Mouse (Mus musculus) common myeloid progenitor, adult 5-6 weeks (primary cell): ENCODE results near the gene Anapc11. TPM values are rescaled to one million over a fixed set of nuclear protein-coding genes. Genes with fewer than 3 reads are reported as not detected.
"Not testable (repeated sequence)": the region's sequence is repeated elsewhere in the genome, so short reads cannot be mapped to it uniquely, and the experiment has no call there.

Experiments
- ATAC-seq: replicated peaks from 2 replicates; pipeline ENCODE4 v1.8.0; 2016; ENCODE audit warnings: low read depth, mild to moderate bottlenecking, moderate TSS enrichment, inconsistent platforms; ENCODE audit not compliant: poor library complexity, severe bottlenecking
- total RNA-seq: library from RNA; stranded (forward); fragments of 200-1000, 187-1606 nt; gene quantifications from 2 replicates; pipeline ENCODE4 v1.2.3, GENCODE M21; 2017

Anapc11 gene
- 27.2 and 32.1 TPM in 2 replicates for total RNA-seq

DNA sequence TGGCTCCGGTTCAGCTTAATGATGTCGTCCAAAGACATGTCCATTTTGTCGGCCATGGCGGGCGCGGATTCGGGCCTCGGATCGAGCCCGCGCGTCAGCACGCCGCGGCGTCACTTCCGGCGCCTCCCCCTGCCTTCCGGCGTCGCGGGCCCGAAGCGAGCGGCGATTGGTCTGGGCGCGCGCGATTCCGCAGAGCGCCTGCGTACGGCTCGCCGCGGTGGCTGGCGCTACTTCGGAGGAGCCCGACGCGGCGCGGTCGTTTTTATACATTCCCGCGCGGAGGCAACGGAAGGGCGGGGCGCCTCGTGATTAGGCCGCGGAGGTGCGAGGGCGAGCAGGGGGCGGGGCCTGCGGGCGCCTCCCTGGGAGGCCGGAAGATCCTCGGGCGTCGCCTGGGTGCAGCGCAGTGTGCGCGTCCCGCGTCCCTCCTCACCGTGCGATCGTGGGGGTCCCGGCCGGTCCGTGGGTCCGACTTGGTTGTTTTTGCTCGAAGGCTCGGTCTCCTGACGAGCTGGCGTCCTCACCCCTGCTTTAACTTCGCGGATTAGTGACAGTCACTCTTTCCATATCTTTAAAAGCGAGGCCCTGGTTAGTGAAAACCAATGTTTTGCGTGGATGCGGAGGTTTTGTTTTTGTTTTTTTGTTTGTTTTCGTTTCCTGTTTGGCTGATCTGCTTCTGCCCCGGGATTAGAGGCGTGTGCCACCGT lies at the start of gene Anapc11, which contains the start of gene Alyref:
Gene Anapc11 (plus strand): TSS at position 139 of the 707 bp plus-strand sequence.
Gene Alyref (minus strand): TSS at position 83 of the 707 bp plus-strand sequence.
- ATAC-seq = peak; percentile 93

DNA sequence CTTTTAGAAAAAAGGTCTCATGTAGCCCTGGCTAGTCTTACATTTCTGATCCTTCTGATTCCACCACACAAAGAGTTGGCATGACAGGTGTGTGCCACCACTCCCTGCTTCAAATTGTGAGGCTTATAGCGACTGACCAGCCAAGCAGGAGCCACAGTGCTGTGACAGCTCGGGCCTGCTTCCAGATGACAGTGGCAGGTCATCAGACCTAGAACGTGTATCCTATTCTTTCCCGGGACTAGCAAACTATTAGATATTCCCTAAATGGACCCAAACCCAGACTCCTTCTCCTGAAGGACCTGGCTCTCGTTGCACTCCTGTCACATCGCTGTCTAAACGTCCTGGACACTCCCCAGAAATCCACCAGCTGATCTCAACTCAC lies 49.4 kb upstream of the Anapc11 start:
- 0 out of 2 replicates have a peak, but pooled peaks have one; percentile 6 for ATAC-seq

DNA sequence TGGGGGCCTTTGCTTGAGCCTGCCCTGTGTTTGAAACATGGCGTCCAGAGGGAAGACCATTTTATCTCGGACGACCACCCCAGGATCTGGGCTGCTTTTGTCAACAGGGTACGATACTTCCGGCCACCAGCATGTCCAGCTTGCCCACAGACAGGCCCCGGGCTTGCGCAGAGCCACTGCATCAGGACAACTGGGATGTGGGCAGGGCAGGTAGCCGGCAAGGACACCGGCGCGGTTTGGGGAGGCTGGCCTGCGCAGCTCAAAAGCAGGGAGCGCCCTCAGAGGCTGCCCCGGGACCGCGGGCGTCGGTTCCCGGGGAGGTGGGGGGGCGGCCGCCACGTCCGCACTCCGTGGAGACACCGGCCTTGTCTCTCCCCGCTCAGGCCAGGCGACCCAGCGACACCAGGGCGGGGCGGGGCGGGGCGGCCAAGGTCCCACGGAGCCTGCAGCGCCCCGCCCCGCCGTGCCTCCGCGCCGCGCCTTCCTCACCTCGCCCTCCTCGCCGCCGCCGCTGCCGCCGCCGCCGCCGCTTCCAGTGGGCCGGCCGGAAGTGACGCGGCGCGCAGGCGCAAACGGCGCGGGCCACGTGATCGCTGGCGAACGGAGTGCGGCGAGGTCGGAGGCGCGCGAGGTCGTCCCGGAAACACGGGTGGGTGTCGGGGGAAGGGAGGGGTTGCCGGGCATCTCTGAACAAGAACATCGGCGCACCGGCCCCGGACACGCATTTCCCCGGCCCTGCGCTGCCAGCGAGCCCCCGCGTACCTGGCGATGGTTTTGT lies 48.9 kb upstream of the Anapc11 start, which contains the start of gene Mcrip1:
Gene Mcrip1 (minus strand): TSS at position 560 of the 778 bp plus-strand sequence.
- ATAC-seq = peak; percentile 66

DNA sequence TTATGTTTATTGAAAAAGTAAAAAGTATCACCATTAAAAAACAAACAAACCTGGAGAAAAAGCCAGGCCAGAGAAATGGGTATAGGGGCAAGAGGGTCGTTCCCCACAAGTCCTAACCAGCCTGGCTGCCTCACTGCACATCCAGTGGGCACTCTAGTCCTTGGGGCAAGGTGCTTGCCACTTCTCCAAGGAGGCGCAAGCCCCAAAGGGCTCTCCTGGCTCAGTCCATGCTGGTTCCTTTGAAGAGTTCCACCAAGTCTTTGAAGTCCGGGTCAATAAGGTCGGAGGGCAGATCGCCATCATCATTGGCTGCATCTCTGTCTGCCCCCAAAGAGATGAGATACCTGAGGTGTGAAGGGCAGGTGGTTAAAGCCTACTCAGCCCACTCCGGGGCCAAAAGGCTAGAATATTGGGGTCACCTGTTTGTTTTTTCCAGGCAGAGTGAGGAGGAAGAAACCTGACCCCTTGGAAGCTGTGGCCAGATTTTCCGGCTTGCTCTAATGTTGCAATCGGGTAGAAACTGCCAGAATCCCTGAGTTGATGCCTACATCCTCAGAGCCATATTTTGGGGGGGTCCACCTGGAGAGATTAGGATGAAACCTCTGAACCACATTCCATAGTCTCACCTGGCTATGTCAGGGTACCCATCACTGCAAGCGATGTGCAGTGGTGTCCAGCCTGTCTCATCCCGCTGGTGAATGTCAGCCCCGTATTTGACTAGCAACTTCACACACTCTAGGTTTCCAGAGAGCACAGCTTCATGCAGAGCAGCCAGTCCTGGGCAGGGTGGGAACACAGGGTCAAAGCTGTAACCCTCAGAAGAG lies 48.0 kb upstream of the Anapc11 start:
- no peak for ATAC-seq

DNA sequence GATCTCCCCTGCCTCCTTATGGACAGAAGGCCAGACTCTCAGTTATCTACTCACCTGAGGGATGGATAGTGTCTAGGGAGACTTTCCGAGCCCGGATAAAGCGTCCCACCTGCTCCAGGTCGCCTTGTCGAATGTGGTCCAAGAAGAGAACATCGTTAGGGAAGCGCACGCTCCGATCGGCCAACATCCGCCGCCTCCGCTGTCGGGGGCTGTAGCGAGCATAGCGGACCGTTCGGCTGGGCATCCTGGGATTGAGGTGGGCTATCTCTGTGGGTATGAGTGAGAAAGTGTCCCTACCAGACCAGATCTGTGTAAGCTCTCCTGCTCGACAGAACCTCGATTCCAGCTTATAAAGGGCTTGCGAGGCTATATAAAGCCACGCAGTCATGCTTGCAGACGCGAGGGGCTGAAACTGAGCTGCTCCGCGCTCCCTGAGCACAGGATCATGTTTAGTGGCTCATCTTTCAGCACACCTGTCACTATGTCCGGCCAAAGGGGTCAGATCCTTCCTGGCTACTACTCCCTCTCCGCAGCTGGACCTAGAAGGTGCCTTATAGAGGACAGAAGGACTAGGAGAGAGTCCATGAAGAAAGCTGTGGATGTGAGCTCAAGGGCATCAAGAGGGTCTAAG lies 47.3 kb upstream of the Anapc11 start, which contains the start of gene Ppp1r27:
Gene Ppp1r27 (minus strand): TSS at position 323 of the 631 bp plus-strand sequence.
- ATAC-seq = no peak

DNA sequence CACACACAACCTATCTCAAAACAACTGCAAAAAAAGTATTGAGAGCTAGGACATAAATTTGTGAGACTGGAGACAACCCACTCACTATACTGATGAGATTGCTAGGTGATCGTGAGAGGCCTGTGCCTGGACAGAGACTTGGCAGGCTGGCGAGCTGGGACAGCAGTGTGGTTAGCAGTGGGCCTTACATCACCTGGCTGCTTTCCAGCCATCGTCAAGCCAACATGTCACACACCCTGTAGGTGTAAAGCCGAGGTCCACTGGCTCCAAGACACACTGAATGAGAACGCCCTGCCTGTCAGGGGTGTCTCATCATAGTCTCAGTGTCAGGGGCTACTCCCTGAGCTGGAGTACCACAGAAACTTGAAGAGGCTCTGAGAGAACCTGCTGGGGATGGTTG lies 45.5 kb upstream of the Anapc11 start:
- no peak for ATAC-seq

DNA sequence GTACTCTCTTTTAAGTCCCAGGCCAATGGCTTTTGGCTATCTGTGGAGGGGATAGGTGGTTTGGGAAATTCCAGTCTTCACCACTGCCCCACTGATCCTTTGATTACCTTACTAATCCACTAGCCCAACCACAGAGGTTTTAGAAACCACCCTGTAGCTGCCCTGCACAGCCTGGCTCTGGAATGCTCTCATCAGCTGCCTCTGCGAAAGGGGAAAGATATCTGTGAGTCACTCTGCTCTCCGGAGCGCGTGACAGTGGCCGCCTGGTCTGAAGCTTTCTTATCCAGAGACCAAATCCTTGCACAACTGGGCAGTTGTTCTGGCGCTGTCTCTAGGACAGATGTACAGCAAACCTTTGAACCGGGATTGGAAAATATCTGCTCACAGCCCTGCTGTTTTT lies 43.4 kb upstream of the Anapc11 start:
- ATAC-seq = no peak

DNA sequence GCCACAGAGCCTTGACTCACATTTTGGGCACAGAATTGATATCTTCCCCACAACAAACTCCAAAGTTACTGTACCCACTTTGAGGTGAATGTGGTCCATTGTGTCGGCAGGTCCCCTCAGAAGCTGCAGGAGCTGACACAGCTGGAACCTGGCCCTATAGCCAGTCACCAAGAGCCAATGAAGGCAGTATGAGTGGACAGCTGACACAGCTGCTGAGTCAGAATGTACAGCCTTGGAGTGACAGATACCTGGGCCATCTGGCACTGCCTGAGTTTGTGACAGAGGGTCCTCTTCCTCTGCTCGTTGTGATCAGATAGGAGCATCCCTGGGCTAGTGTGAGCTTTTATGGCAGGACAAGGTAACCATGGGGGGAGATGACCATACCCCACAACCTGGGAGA lies 43.0 kb upstream of the Anapc11 start:
- ATAC-seq = no peak

DNA sequence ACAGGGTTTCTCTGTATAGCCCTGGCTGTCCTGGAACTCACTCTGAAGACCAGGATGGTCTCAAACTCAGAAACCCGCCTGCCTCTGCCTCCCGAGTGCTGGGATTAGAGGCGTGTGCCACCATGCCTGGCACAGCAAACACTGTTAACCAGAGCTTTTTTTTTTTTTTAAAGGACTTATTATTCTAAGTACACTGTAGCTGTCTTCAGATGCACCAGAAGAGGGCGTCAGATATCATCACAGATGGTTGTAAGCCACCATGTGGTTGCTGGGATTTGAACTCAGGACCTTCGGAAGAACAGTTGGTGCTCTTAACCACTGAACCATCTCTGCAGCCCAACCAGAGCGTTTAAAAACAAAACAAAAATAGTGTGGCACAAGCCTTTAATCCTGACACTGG lies 39.4 kb upstream of the Anapc11 start:
- ATAC-seq = not testable (repeated sequence)

DNA sequence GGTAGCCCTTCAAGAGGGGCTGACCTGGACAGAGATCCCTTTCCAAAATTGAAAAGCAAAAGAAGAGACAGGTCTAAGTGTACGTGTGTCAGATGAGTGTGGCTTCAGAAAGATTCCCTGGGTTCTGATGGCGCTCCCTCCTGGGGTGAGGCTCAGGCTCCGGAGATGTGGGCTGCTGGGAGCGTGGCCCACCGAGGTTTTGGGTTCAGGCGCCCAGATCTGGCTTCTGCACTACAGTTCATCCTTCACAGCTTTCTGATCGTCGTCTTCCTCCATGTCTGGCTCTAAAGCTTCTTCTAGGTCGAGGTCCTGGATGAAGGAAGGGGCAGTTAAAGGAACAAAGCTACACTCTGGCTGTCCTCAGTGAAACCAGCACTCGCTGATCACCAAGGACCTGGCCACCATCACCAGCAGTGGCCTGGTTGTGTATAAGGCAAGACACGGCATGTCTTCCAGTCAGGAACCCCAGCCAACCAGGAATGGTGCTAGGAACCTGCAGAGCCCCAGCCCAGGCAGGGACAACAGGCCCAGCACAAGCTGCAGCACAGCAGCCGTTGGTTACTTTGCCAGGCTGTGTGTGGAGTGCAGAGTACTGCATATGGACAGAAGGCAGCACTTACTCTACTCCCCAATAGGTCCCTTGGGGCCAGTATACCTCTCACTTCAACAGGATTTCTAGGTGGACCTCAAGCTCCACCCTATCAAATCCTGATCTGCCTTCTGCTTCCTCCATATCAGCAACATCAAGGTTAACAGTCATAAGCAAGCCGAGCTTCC lies 37.1 kb upstream of the Anapc11 start:
- no peak for ATAC-seq

DNA sequence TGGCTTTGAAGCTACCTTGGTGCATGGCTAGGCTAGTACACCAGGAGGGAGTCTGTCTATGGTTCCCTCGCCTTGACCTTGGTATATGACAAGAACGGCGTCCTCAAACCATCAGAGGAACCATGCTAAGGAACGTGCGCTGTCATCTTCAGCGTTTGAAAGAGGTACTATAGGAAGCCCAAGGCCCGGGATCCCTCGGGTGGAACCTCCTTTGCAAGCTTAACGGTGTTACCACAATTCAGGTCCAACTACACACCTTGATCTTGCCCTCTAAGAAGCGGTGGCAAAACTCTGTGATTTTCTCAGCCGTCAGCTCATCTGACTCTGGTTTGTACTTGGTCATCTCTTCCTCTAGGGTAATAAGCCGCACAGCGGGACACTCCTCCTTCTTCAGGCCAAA lies 35.3 kb upstream of the Anapc11 start:
- ATAC-seq = no peak

DNA sequence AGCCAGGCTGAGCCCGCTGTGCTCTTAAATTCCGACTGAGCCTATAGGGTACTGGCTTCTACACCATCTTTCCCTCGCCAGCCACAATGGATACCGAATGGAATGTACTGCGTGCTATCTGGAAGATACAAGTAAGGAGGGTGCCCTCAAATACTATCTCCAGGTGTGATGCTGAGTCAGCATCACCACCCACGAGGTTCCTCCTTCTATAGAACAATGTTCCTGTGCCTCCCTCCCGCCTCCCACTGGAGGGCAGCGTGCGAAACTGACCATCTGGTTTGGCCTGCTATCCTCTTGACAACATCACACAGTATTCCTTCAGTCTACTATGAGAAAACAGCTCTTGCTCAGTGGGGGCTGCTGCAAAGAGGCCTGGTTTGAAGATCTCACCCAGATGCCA lies 33.1 kb upstream of the Anapc11 start:
- no peak for ATAC-seq

DNA sequence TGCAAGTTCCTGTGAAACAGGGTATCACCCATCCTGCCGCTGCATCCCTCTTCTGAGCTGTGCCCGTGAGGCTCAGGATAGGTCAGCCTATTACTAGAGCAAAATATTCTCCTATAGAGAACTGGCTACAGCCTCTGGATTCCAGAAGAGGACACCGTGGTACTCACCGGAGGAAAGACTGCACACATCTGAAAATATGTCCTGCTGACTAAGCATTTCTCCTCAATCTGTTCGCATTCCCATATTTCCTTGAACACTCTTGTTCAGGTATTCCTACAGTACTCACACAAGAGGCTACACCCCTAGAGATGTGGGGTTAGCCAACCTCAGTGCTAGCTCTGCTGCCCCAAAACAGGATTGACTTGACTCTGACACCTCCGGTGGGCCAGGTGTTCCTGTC lies 29.9 kb upstream of the Anapc11 start:
- ATAC-seq = no peak

DNA sequence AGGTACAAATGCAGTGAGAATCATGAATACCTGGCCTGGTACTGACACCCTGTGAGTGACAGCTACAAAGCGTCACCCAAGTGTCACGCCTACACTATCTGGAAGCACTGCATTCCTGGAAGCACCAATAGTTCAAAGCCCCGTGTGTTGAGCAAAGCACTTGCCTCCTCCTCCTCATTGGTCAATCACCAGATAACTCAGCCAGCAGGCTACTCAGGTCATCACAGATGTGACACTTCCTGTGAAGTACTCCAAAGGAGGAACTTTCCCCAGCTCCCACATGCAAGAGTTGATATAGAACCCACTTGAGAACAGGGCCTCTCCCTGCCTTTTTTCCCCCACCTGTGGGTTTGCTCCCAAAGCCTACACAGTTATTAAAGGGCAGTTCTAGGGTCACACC lies 27.1 kb upstream of the Anapc11 start:
- ATAC-seq = no peak

DNA sequence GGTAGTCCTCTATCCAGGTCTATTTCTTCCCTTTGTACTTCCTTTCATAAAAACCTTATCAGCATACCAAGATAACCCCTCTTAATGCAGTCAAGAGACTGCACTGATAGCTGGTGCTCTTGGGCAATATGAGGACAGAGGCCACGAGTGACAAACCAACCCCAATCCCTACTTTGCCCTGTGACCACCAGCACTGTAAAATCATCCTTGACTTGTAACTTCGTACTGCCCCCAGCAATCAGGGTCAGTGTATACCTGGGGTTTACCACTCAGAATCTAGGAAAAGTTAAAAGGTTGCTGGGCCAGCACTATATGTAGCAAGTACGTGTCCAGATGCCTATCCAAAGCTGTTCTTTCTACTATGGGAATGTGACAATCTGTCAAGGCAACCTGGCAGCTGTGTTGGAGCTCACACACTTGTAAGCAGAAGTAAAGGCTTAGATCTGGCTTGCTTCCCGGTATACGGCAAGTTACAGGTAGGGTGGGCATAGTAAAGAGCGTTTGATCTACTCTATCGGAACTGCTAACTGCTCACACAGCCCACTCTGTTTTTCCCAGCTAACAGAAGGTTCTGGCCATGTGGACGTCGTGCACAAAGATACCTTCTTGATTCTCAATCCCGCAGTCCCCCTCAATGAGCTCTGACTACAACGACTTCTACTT lies 26.3 kb upstream of the Anapc11 start:
- ATAC-seq = no peak

DNA sequence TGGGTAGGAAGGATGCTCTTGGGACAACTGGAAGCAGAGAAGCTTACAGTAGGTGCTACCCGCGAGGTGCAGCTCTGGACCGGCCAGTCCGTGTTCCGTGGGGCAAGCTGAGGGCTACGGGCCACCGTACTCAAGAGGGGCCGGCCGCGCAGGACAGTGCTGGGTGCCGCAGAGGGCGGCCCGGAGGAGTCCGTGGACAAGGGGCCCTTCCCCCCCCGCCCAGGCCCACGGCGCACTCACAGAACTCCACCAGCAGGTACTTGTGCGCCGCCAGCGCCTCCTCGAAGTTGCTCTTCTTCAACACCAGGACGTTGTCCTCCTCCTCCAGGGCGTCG lies 25.8 kb upstream of the Anapc11 start:
- ATAC-seq = no peak

DNA sequence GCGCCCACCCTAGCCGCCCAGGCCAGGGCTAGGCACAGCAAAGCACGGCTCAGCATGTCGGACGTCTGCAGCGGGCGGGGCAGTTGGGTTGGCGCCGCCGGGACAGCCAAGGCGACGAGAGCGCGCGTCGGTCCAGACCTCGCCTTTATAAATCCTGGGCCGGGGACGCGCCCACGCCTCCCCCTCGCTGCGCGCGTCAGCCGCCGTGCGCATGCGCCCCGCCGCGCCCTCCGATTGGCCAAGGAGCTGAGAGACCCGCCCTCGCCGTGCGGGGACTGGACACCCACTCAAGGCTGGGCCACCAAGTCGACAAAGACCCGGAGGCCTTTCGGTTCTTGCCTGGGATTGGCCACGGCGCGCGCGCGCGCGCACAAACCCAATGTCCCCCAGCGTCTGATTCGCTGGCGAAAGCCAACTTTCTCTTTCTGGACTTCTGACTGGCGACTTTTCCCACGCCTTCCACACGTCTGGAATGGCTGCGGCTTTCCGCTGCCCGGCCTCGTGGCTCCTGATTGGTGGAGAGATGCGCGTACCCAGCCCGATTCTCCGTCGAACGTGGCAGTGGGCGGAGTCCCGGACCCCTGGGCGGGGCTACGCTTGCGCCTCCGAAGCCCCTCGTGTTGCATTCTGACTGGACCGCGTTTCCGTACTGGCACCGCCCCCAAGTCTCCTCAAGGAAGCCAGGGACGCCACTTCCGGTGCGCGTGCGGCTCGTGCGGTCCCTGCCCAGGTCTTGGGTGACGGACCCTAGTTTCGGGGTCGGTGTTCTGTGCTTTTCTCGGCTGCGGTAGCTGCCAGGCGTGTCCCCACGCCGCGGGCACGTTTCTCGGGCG lies 25.3 kb upstream of the Anapc11 start, which contains the start of gene P4hb:
Gene P4hb (minus strand): TSS at position 502 of the 833 bp plus-strand sequence.
- peak; percentile 83 for ATAC-seq
